Mouse (Mus musculus): Measurements from ENCODE around the gene Ripor2.

Gene Ripor2

GRCm38 (mm10) chr13:24617799-24618130 lies 35.8 kb downstream of the Ripor2 start:
- no peak for DNase-seq (ENCODE audit: low spot score)

- DNase-seq (ENCODE audit: low spot score) = no peak
Measured at GRCm38 (mm10) chr13:24619711-24620110, 37.7 kb downstream of the Ripor2 start.

GRCm38 (mm10) chr13:24620439-24620838 lies 38.5 kb downstream of the Ripor2 start:
- DNase-seq (ENCODE audit: low spot score) = no peak

GRCm38 (mm10) chr13:24623631-24624030 lies 41.6 kb downstream of the Ripor2 start:
- DNase-seq (ENCODE audit: low spot score) = no peak

GRCm38 (mm10) chr13:24625071-24625470 lies 43.1 kb downstream of the Ripor2 start:
- DNase-seq (ENCODE audit: low spot score) = no peak

- no peak for DNase-seq (ENCODE audit: low spot score)
Measured at GRCm38 (mm10) chr13:24626698-24627436, 44.9 kb downstream of the Ripor2 start.

- no peak for DNase-seq (ENCODE audit: low spot score)
Measured at GRCm38 (mm10) chr13:24628192-24628591, 46.2 kb downstream of the Ripor2 start.

- DNase-seq (ENCODE audit: low spot score) = no peak
Measured at GRCm38 (mm10) chr13:24629073-24629621, 47.2 kb downstream of the Ripor2 start.

GRCm38 (mm10) chr13:24630364-24630763 lies 48.4 kb downstream of the Ripor2 start:
- DNase-seq (ENCODE audit: low spot score) = no peak

GRCm38 (mm10) chr13:24632988-24633577 lies 51.1 kb downstream of the Ripor2 start:
- no peak for DNase-seq (ENCODE audit: low spot score)

GRCm38 (mm10) chr13:24634346-24635120 lies 52.5 kb downstream of the Ripor2 start:
- no peak for DNase-seq (ENCODE audit: low spot score)

- DNase-seq (ENCODE audit: low spot score) = no peak
Measured at GRCm38 (mm10) chr13:24638371-24639214, 56.6 kb downstream of the Ripor2 start.

GRCm38 (mm10) chr13:24639215-24640165 lies 57.5 kb downstream of the Ripor2 start:
- DNase-seq (ENCODE audit: low spot score) = no peak

GRCm38 (mm10) chr13:24640166-24640560 lies 58.2 kb downstream of the Ripor2 start:
- DNase-seq (ENCODE audit: low spot score) = no peak

GRCm38 (mm10) chr13:24640836-24641385 lies 58.9 kb downstream of the Ripor2 start:
- DNase-seq (ENCODE audit: low spot score) = no peak

- no peak for DNase-seq (ENCODE audit: low spot score)
Measured at GRCm38 (mm10) chr13:24641491-24642430, 59.8 kb downstream of the Ripor2 start.

GRCm38 (mm10) chr13:24645146-24645545 lies 63.2 kb downstream of the Ripor2 start:
- DNase-seq (ENCODE audit: low spot score) = no peak

- DNase-seq (ENCODE audit: low spot score) = no peak
Measured at GRCm38 (mm10) chr13:24646324-24646723, 64.3 kb downstream of the Ripor2 start.

GRCm38 (mm10) chr13:24647444-24647843 lies 65.5 kb downstream of the Ripor2 start:
- DNase-seq (ENCODE audit: low spot score) = no peak
